Mouse (Mus musculus): ENCODE measurements around the gene H2al1n. TPM values are rescaled to one million over a fixed set of nuclear protein-coding genes. Genes with fewer than 3 reads are reported as not detected.
"Not testable (repeated sequence)": the region's sequence is repeated elsewhere in the genome, so short reads cannot be mapped to it uniquely, and the experiment has no call there.

Gene H2al1n
- not detected in 2 replicates for polyA plus RNA-seq (2016; fragmentation: Nextera tagmentation; extraction: Ambion mirVana)

GRCm38 (mm10) chrX:14210848-14211247 lies at the start of gene H2al1n:
Gene H2al1n (plus strand): TSS chrX:14211148.
- WGBS, result 95% methylated on average over 3 of the region's 3 CpGs

GRCm38 (mm10) chrX:14199284-14199683 lies 11.7 kb upstream of the H2al1n start:
- H3K4me1 ChIP-seq, result no peaks in the 10 kb centered on the region
- no peaks in the 10 kb centered on the region for H3K27me3 ChIP-seq (ENCODE audit: poor library complexity, severe bottlenecking)
- H3K9me3 ChIP-seq, result no peaks in the 10 kb centered on the region
- DNase-seq (ENCODE audit: extremely low spot score, low spot score), result no peak
- 76% methylated on average over 4 of the region's 4 CpGs for WGBS
- H3K4me3 ChIP-seq, result no peak overlapping the region
- H3K36me3 ChIP-seq (replicated peaks), result no peaks in the 10 kb centered on the region
- no peak overlapping the region for H3K27ac ChIP-seq

More at GRCm38 (mm10) chrX:14210848-14211247, at the start of gene H2al1n:
- H3K27ac ChIP-seq; H3K9me3 ChIP-seq; H3K27me3 ChIP-seq (ENCODE audit: poor library complexity, severe bottlenecking); DNase-seq (ENCODE audit: extremely low spot score, low spot score); H3K4me3 ChIP-seq; H3K4me1 ChIP-seq; H3K36me3 ChIP-seq (replicated peaks): not testable (repeated sequence)

- WGBS, result 79% methylated on average over 8 of the region's 8 CpGs
- Histone ChIP-seq H3K27me3 (ENCODE audit: poor library complexity, severe bottlenecking) (no peaks in the 10 kb centered on the region), H3K27ac (no peak overlapping the region), H3K4me1 (no peaks in the 10 kb centered on the region), H3K4me3 (no peak overlapping the region), H3K9me3 (no peaks in the 10 kb centered on the region), H3K36me3 (replicated peaks) (no peaks in the 10 kb centered on the region)
- DNase-seq (ENCODE audit: extremely low spot score, low spot score), result no peak
Observed at GRCm38 (mm10) chrX:14206112-14206875, 4.7 kb upstream of the H2al1n start.

- no peak overlapping the region for H3K27ac ChIP-seq
Observed at GRCm38 (mm10) chrX:14229218-14229617, 18.3 kb downstream of the H2al1n start.

GRCm38 (mm10) chrX:14259597-14260239 lies 48.8 kb downstream of the H2al1n start:
- Histone ChIP-seq H3K36me3 (replicated peaks) (no peaks in the 10 kb centered on the region), H3K9me3 (no peaks in the 10 kb centered on the region), H3K27me3 (ENCODE audit: poor library complexity, severe bottlenecking) (no peaks in the 10 kb centered on the region), H3K4me3 (no peak overlapping the region), H3K4me1 (no peaks in the 10 kb centered on the region), H3K27ac (no peak overlapping the region)
- 70% methylated on average over 3 of the region's 3 CpGs for WGBS
- DNase-seq (ENCODE audit: extremely low spot score, low spot score), result no peak

More at GRCm38 (mm10) chrX:14229218-14229617, 18.3 kb downstream of the H2al1n start:
- H3K36me3 ChIP-seq (replicated peaks), result no peaks in the 10 kb centered on the region
- no peak for DNase-seq (ENCODE audit: extremely low spot score, low spot score)
- H3K4me1 ChIP-seq, result no peaks in the 10 kb centered on the region
- 75% methylated on average over 2 of the region's 2 CpGs for WGBS
- H3K4me3 ChIP-seq, result no peak overlapping the region
- H3K9me3 ChIP-seq, result no peaks in the 10 kb centered on the region
- H3K27me3 ChIP-seq (ENCODE audit: poor library complexity, severe bottlenecking), result no peaks in the 10 kb centered on the region

Measured in forebrain, embryonic 10.5 days (tissue).